Mouse (Mus musculus) stomach, embryonic 14.5 days (tissue): ENCODE measurements at regions not wholly inside any gene's neighbourhood (a gene's known extent, or its start where the extent isn't known, plus 50 kb on each side); places are given as distances from the start of the nearest gene placed in this dataset.

Experiments used
- ATAC-seq: fragments of 200-750 bp; cut with Nextera tagmentation; 2 replicates; pipeline ENCODE4 v1.8.0; 2017; ENCODE audit warnings: low read depth, moderate TSS enrichment; ENCODE audit not compliant: insufficient number of reproducible peaks, insufficient read depth, low FRiP score
- H3K27ac ChIP-seq: fragments of 300-500 bp; sonication (generic); 2 replicates; pipeline ENCODE4 v1.5.1; 2014; ENCODE audit warnings: mild to moderate bottlenecking, low read length, moderate library complexity, mixed read lengths
- H3K27me3 ChIP-seq: fragments of 300-500 bp; sonication (generic); 2 replicates; pipeline ENCODE4 v1.6.1; 2014; ENCODE audit warnings: low read length, control low read depth, mixed read lengths; ENCODE audit not compliant: control insufficient read depth, insufficient read depth
- H3K36me3 ChIP-seq: fragments of 300-500 bp; sonication (generic); 2 replicates; pipeline ENCODE4 v1.6.1; 2014; ENCODE audit warnings: mild to moderate bottlenecking, control low read depth, low read length, moderate library complexity, mixed read lengths; ENCODE audit not compliant: control insufficient read depth, insufficient read depth
- H3K4me1 ChIP-seq: fragments of 300-500 bp; sonication (generic); 2 replicates; pipeline ENCODE4 v1.6.1; 2014; ENCODE audit warnings: low read length, control low read depth, mixed read lengths; ENCODE audit not compliant: control insufficient read depth, insufficient read depth
- H3K4me2 ChIP-seq: fragments of 300-500 bp; sonication (generic); replicated peaks from 2 replicates; pipeline ENCODE4 v1.6.1; 2014; ENCODE audit warnings: low read depth, low read length, control low read depth
- H3K4me3 ChIP-seq: fragments of 300-500 bp; sonication (generic); 2 replicates; pipeline ENCODE4 v1.5.1; 2014; ENCODE audit warnings: low read depth, low read length, control low read depth
- H3K9ac ChIP-seq: fragments of 300-500 bp; sonication (generic); replicated peaks from 2 replicates; pipeline ENCODE4 v1.6.1; 2014; ENCODE audit warnings: low read depth, mild to moderate bottlenecking, control low read depth, low read length, moderate library complexity, mixed read lengths
- H3K9me3 ChIP-seq: fragments of 300-500 bp; sonication (generic); 2 replicates; pipeline ENCODE4 v1.6.1; 2016; ENCODE audit warnings: low read depth, low read length, control low read depth; ENCODE audit not compliant: control insufficient read depth
- WGBS: fragments of 180-500 bp; shearing (Covaris S2); extraction: QIAGEN DNeasy Blood & Tissue Kit; methylation state at CpG from one replicate; pipeline ENCODE4 v1.1.7; 2014; 5-methylcytosine and 5-hydroxymethylcytosine counted together

GRCm38 (mm10) chr8:51032386-51032785 lies 2188.6 kb upstream of the Tenm3 start:
- Histone ChIP-seq H3K27me3 (no peaks in the 10 kb centered on the region), H3K27ac (no peak overlapping the region), H3K4me1 (no peaks in the 10 kb centered on the region), H3K4me2 (no peak overlapping the region), H3K4me3 (no peak overlapping the region), H3K9ac (no peak overlapping the region), H3K36me3 (no peaks in the 10 kb centered on the region), H3K9me3 (no peaks in the 10 kb centered on the region)
- no peak for ATAC-seq
- WGBS: 30% methylated on average over 3 of the region's 3 CpGs

DNA sequence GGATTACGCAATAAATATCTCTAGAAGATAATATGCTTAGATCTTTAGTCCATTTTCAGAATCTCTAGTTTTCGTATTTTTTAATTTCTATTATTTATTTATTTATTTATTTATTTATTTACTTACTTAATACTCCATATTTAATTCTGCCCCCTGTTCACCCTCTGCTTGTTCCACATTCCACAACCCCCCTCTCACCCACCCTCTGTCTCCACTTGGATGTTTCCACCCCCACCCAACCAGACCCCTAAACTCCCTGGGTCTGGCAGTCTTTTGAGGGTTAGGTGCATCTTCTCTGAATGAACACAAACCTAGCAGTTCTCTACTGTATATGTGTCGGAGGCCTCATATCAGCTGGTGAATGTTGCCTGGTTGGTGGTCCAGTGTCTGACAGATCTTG lies 2166.8 kb upstream of the Tenm3 start:
- H3K9me3 ChIP-seq: no peaks in the 10 kb centered on the region
- H3K4me2 ChIP-seq: no peak overlapping the region
- H3K4me3 ChIP-seq: no peak overlapping the region
- H3K9ac ChIP-seq: no peak overlapping the region
- H3K4me1 ChIP-seq: no peaks in the 10 kb centered on the region
- no peaks in the 10 kb centered on the region for H3K27me3 ChIP-seq
- no peak overlapping the region for H3K27ac ChIP-seq
- no peak for ATAC-seq
- H3K36me3 ChIP-seq: no peaks in the 10 kb centered on the region
- WGBS: 87% methylated on average over 3 of the region's 3 CpGs

GRCm38 (mm10) chr8:50967386-50967785 lies 2123.6 kb upstream of the Tenm3 start:
- H3K9me3 ChIP-seq: no peaks in the 10 kb centered on the region
- H3K27ac ChIP-seq: no peak overlapping the region
- H3K27me3 ChIP-seq: no peaks in the 10 kb centered on the region
- no peak for ATAC-seq
- 50% methylated on average over 4 of the region's 4 CpGs for WGBS
- no peak overlapping the region for H3K4me2 ChIP-seq
- H3K9ac ChIP-seq: no peak overlapping the region
- H3K36me3 ChIP-seq: no peaks in the 10 kb centered on the region
- H3K4me1 ChIP-seq: no peaks in the 10 kb centered on the region
- H3K4me3 ChIP-seq: no peak overlapping the region

DNA sequence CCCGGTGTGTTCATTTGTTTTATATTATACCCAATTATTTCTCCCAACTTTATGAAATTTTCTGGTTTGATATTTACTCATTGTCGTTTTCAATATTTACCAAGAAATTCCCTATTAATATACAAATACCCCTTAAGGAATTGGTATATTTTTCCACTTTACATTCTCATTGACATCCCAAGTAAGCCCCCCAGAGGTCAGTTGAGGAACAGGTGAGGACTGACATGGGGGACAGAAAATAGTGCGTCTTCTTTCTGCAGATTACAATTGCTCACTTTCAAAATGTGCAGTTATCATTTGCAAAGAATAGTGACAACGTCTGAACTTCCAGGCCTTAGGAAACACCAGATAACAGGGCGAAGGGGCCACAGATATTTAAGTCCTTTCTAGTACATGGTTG lies 2073.8 kb upstream of the Tenm3 start:
- whole genome bisulfite sequencing: 23% methylated on average over 5 of the region's 5 CpGs

DNA sequence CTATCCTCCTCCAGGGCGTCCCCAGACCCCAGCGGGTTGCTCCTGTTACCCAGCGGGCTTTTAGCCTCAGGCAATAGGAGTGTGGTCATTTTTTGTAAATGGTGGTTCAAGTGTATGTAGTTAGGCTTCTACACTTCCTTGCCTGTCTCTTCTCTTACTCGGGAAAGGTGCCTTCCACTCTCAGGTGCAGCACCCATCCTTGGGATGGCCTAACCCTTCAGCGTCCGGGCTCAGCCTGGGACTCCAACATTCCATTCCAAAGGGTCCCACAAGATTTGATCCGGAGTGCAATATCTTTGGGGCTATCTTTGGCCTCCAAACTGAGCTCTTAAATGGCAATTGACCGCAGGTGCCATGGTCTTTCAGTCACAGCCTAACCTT lies 2073.0 kb upstream of the Tenm3 start:
- WGBS: 1% methylated on average over 8 of the region's 8 CpGs

More for the DNA sequence above, 2073.8 kb upstream of the Tenm3 start:
- H3K27me3 ChIP-seq: no peaks in the 10 kb centered on the region
- no peak overlapping the region for H3K27ac ChIP-seq
- H3K4me3 ChIP-seq: no peak overlapping the region
- H3K4me1 ChIP-seq: no peaks in the 10 kb centered on the region
- no peak for ATAC-seq
- no peaks in the 10 kb centered on the region for H3K36me3 ChIP-seq
- no peak overlapping the region for H3K4me2 ChIP-seq
- no peak overlapping the region for H3K9ac ChIP-seq
- H3K9me3 ChIP-seq: no peaks in the 10 kb centered on the region

GRCm38 (mm10) chr8:50915876-50916732 lies 2072.4 kb upstream of the Tenm3 start:
- peak; percentile 73 for ATAC-seq
- under 1% methylated on average over 51 of the region's 56 CpGs for WGBS
- Histone ChIP-seq H3K4me1 (no peaks in the 10 kb centered on the region), H3K27me3 (no peaks in the 10 kb centered on the region), H3K4me3 (peak overlapping the region; percentile 56), H3K9me3 (no peaks in the 10 kb centered on the region), H3K4me2 (peak overlapping the region; percentile 99), H3K36me3 (no peaks in the 10 kb centered on the region), H3K9ac (peak overlapping the region; percentile 25; the same call in 1 of the 2 replicates), H3K27ac (no peak overlapping the region)

More for the DNA sequence above, 2073.0 kb upstream of the Tenm3 start:
- Histone ChIP-seq H3K4me2 (peak overlapping the region; percentile 99), H3K9ac (no peak overlapping the region), H3K4me1 (no peaks in the 10 kb centered on the region), H3K36me3 (no peaks in the 10 kb centered on the region), H3K27ac (no peak overlapping the region), H3K4me3 (peak overlapping the region; percentile 56), H3K9me3 (no peaks in the 10 kb centered on the region), H3K27me3 (no peaks in the 10 kb centered on the region)
- peak; percentile 7; the same call in 1 of the 2 replicates for ATAC-seq

DNA sequence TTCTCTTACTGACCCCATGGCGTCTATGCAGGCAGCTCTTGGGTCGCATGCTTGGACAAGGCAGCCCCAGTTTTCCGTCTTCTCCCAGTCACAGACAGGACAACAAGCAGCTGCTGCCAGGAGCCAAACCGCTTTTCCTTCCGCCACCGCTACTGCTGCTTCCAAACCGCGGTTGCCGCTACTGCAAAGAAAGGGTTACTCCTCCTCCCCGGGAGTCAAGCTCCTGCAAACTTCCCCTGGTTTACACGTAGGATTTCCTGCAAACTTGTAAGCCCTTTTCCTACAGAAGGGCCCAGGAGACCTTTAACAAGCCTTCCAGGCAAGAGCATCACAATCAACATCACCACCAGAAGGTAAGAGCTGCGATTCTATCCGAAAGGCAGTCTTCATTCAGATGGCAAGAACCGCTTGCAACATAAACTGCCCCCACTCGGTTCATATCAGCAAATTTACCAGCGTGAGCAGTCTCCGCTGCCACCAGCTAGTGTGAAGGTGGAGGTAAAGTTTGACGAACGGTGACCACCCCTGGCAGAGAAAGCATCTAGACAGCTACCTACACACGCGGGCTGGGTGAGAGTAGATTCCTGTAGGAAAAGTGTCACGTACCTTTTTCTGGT lies 2071.6 kb upstream of the Tenm3 start:
- peak; percentile 51; the same call in 1 of the 2 replicates for ATAC-seq
- WGBS: under 1% methylated on average over 22 of the region's 22 CpGs
- Histone ChIP-seq H3K4me2 (peak overlapping the region; percentile 99), H3K27ac (no peak overlapping the region), H3K36me3 (no peaks in the 10 kb centered on the region), H3K9ac (0 out of 2 replicates have a peak overlapping the region, but pooled peaks have one; percentile 25), H3K9me3 (no peaks in the 10 kb centered on the region), H3K27me3 (no peaks in the 10 kb centered on the region), H3K4me1 (no peaks in the 10 kb centered on the region), H3K4me3 (peak overlapping the region; percentile 56)

DNA sequence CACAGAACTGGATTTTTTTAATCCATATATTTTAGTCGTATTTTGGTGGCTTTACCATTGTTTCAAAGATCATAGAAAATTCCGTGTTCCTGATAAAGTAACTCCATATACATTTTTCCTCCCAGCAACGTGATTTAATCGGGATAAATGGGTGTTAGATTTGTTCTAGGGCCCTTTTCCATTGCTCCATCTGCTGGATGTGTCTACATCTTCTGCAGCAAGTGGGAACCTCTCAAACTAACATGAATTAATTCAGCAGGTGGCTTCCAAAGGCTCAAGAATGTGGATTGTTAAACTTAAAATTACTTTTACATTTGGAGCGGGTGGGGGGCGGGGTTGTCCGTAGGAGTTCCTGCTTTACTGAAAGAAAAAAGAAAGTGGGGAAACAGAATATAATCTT lies 2070.9 kb upstream of the Tenm3 start:
- Histone ChIP-seq H3K9me3 (no peaks in the 10 kb centered on the region), H3K27me3 (no peaks in the 10 kb centered on the region), H3K4me2 (peak overlapping the region; percentile 99; the same call in 1 of the 2 replicates), H3K9ac (no peak overlapping the region), H3K4me1 (no peaks in the 10 kb centered on the region), H3K27ac (no peak overlapping the region), H3K36me3 (no peaks in the 10 kb centered on the region), H3K4me3 (peak overlapping the region; percentile 56; the same call in 1 of the 2 replicates)
- ATAC-seq: no peak
- WGBS: 16% methylated on average over 7 of the region's 7 CpGs
